Mouse (Mus musculus): ENCODE results near the gene Clec4d. TPM values are rescaled to one million over a fixed set of nuclear protein-coding genes. Genes with fewer than 3 reads are reported as not detected.
"Not testable (repeated sequence)": the region's sequence is repeated elsewhere in the genome, so short reads cannot be mapped to it uniquely, and the experiment has no call there.

Clec4d gene
- 0.88 and 1.0 TPM in 2 replicates for polyA plus RNA-seq (2012; rRNA removed)

DNA sequence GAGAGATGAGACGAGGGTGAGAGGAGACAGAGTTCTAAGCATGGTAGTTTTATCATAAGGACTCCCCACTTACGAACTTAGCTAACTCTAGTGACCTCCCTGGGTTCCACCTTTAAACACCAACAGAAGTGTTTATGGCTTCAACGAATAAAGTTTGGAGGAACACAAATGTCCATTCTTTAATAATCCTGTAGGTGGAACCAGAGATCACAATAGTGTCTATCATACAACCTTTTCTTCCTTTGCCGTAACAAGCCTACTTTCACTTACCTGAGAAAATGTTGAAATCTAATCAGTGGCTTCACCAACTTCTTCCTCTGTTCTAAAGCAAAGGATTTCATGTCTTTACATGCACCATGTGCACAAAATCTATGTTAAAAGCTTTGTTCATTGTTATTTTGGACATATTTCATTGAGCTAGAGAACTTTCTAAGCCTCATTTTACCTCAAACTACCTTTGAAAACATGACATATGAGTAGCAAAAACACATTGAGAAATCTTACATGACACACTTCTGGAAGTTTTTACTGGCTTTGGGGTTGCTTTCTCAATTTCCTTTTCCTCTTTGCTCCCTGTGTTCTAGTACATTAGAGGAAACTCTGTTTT, at the start of gene Clec4d:
TSS of gene Clec4d (plus strand) at position 557 of the 607 bp plus-strand sequence.
- H3K4me3 ChIP-seq (ENCODE audit: extremely low read depth, insufficient read depth, insufficient read length) = no peak within 1 kb of the TSS; the same call in 1 of the 2 replicates
- no peaks in the 10 kb centered on the region for H3K4me1 ChIP-seq (ENCODE audit: control insufficient read depth, insufficient read depth, insufficient read length)
- TF ChIP-seq POLR2A (IDR thresholded peaks at IDR 0.05; ENCODE audit: low read depth, low read length) (no peak), CTCF (IDR thresholded peaks at IDR 0.05; ENCODE audit: extremely low read depth, insufficient read depth, insufficient read length, insufficient replicate concordance) (no peak)
- no peak within 1 kb of the TSS for H3K27ac ChIP-seq (ENCODE audit: insufficient read depth, low read length)
- H3K27me3 ChIP-seq (ENCODE audit: control insufficient read depth, insufficient read depth, low read length) = no peaks in the 10 kb centered on the region
- WGBS = 39% methylated on average over 4 of the region's 4 CpGs
- no peak for DNase-seq (ENCODE audit: low read depth in 1 of 2, low spot score in 2 of 2)
- no peaks in the 10 kb centered on the region for H3K36me3 ChIP-seq (ENCODE audit: control insufficient read depth, insufficient read depth, low read length)

DNA sequence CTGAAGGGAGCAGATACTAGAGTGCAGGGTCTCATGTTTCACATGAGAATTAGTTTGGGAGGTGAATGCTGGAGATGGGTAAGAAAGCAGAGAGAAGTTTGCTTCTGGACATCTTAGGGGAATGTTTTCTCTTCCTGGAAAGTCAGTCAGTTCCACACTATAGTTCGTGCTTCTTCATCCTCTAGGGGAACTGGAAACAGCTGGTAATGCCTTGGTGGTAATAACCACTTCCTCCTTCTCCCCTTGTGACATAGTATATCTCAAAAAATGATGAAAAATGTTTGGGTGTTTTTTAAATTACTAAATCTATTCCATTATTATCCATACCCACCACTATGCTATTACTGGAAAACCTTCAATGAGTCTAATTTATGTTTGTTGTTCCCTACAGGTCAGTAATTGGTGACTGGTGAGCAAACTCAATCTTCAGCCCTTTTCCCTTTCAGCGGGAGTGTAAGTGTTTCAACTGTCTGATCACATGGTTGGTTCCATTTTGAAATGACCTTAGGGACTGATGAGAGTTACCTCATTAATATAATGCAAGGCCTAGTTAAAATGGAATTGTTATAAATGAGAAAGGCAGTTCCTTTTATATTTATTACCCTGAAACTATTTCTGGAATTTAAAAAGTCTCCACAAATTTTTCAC, 34.3 kb upstream of the Clec4d start:
- DNase-seq (ENCODE audit: low read depth in 1 of 2, low spot score in 2 of 2) = no peak
- 20% methylated on average over 2 of the region's 2 CpGs for WGBS
- H3K4me1 ChIP-seq (ENCODE audit: control insufficient read depth, insufficient read depth, insufficient read length) = no peaks in the 10 kb centered on the region
- no peaks in the 10 kb centered on the region for H3K36me3 ChIP-seq (ENCODE audit: control insufficient read depth, insufficient read depth, low read length)
- H3K4me3 ChIP-seq (ENCODE audit: extremely low read depth, insufficient read depth, insufficient read length) = no peak overlapping the region
- no peaks in the 10 kb centered on the region for H3K27me3 ChIP-seq (ENCODE audit: control insufficient read depth, insufficient read depth, low read length)
- no peak overlapping the region for H3K27ac ChIP-seq (ENCODE audit: insufficient read depth, low read length)
- TF ChIP-seq POLR2A (IDR thresholded peaks at IDR 0.05; ENCODE audit: low read depth, low read length) (no peak), CTCF (IDR thresholded peaks at IDR 0.05; ENCODE audit: extremely low read depth, insufficient read depth, insufficient read length, insufficient replicate concordance) (no peak)

DNA sequence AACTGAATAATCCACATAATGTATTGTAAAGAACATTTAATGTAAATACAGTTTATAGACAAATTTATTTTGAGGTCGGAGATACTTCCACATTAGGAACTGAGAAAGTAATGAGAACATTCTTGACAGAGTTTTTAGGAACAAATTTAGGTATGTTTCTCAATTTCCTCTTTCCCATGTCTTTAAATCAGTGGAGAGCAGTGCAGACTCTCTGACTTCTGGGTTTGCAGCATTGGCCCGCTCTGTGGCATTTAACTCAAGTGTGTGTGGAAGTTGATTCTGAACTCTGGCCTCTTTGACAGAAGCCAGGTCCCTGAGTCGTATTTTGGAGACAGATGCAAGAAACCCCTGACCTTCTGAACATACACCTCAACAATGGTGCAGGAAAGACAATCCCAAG, 32.3 kb upstream of the Clec4d start, which contains the start of gene Clec4n:
TSS of gene Clec4n (plus strand) at position 200 of the 400 bp plus-strand sequence.
- 49% methylated on average over 3 of the region's 3 CpGs for WGBS
- H3K4me3 ChIP-seq (ENCODE audit: extremely low read depth, insufficient read depth, insufficient read length) = no peak within 1 kb of the TSS
- H3K4me1 ChIP-seq (ENCODE audit: control insufficient read depth, insufficient read depth, insufficient read length) = no peaks in the 10 kb centered on the region
- no peaks in the 10 kb centered on the region for H3K27me3 ChIP-seq (ENCODE audit: control insufficient read depth, insufficient read depth, low read length)
- H3K36me3 ChIP-seq (ENCODE audit: control insufficient read depth, insufficient read depth, low read length) = no peaks in the 10 kb centered on the region
- TF ChIP-seq POLR2A (IDR thresholded peaks at IDR 0.05; ENCODE audit: low read depth, low read length) (no peak), CTCF (IDR thresholded peaks at IDR 0.05; ENCODE audit: extremely low read depth, insufficient read depth, insufficient read length, insufficient replicate concordance) (no peak)
- no peak for DNase-seq (ENCODE audit: low read depth in 1 of 2, low spot score in 2 of 2)
- H3K27ac ChIP-seq (ENCODE audit: insufficient read depth, low read length) = no peak within 1 kb of the TSS

DNA sequence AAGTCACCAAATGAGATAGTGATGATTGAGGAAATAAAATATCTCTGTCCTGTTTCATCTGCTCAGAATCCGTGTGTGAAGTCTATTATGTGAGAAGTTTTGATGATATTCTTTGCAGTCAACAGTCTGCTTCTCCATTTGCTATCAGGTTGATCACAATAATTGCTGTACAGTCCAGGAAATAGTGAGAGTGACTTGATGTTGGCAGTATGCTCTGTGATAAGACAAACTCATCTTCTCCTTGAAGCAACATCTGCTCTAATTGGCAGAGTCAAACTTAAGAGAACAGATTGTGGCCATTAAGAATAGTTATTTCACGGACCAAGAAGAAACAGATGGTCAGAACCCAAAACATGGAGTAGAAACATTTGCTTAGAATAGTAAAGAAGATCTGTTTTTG, 30.8 kb upstream of the Clec4d start:
- no peak for DNase-seq (ENCODE audit: low read depth in 1 of 2, low spot score in 2 of 2)
- no peak overlapping the region for H3K4me3 ChIP-seq (ENCODE audit: extremely low read depth, insufficient read depth, insufficient read length)
- no peaks in the 10 kb centered on the region for H3K4me1 ChIP-seq (ENCODE audit: control insufficient read depth, insufficient read depth, insufficient read length)
- H3K27me3 ChIP-seq (ENCODE audit: control insufficient read depth, insufficient read depth, low read length) = no peaks in the 10 kb centered on the region
- no peaks in the 10 kb centered on the region for H3K36me3 ChIP-seq (ENCODE audit: control insufficient read depth, insufficient read depth, low read length)
- TF ChIP-seq CTCF (IDR thresholded peaks at IDR 0.05; ENCODE audit: extremely low read depth, insufficient read depth, insufficient read length, insufficient replicate concordance) (no peak), POLR2A (IDR thresholded peaks at IDR 0.05; ENCODE audit: low read depth, low read length) (no peak)
- WGBS = 78% methylated on average over 2 of the region's 2 CpGs
- H3K27ac ChIP-seq (ENCODE audit: insufficient read depth, low read length) = no peak overlapping the region

DNA sequence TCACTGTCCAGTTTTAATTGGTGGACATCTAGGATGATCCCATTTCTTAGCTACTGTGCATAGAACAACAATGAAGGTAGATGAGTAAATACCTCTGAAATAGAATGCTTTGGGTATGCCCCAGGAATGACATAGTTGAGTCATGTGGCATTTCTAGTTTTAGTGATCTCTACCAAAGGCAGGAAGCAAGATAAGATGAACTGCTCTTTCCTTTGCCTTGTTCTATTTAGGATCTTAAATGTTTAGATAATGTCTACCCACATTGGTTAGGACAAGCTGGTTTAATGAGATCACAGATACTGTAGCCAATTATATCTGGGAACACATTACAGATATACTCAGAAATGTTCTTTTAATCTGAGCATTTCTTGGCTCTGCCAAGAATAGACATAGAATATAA, 24.3 kb upstream of the Clec4d start:
- H3K4me3 ChIP-seq (ENCODE audit: extremely low read depth, insufficient read depth, insufficient read length) = no peak overlapping the region
- no peaks in the 10 kb centered on the region for H3K36me3 ChIP-seq (ENCODE audit: control insufficient read depth, insufficient read depth, low read length)
- H3K4me1 ChIP-seq (ENCODE audit: control insufficient read depth, insufficient read depth, insufficient read length) = no peaks in the 10 kb centered on the region
- no peak overlapping the region for H3K27ac ChIP-seq (ENCODE audit: insufficient read depth, low read length)
- no peak for TF ChIP-seq POLR2A (IDR thresholded peaks at IDR 0.05; ENCODE audit: low read depth, low read length)
- TF ChIP-seq CTCF (IDR thresholded peaks at IDR 0.05; ENCODE audit: extremely low read depth, insufficient read depth, insufficient read length, insufficient replicate concordance) = no peak
- no peaks in the 10 kb centered on the region for H3K27me3 ChIP-seq (ENCODE audit: control insufficient read depth, insufficient read depth, low read length)
- DNase-seq (ENCODE audit: low read depth in 1 of 2, low spot score in 2 of 2) = no peak

DNA sequence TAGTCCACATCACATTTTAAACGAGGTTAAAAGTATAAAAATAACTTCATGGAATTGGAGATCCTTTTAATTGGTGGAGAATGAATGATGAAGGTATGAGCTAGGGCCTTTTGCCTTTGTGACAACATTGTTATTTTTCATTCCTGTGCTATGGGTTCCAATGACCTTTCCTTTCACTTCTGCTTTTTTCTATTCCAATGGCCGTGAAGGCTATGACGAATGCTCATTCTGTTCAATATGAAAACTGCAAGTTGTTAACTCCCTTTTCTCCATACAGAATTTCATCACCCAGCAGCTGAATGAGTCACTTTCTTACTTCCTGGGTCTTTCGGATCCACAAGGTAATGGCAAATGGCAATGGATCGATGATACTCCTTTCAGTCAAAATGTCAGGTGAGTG, 17.7 kb upstream of the Clec4d start:
- TF ChIP-seq CTCF (IDR thresholded peaks at IDR 0.05; ENCODE audit: extremely low read depth, insufficient read depth, insufficient read length, insufficient replicate concordance) (no peak), POLR2A (IDR thresholded peaks at IDR 0.05; ENCODE audit: low read depth, low read length) (no peak)
- H3K4me3 ChIP-seq (ENCODE audit: extremely low read depth, insufficient read depth, insufficient read length) = no peak overlapping the region
- H3K27ac ChIP-seq (ENCODE audit: insufficient read depth, low read length) = no peak overlapping the region
- no peaks in the 10 kb centered on the region for H3K36me3 ChIP-seq (ENCODE audit: control insufficient read depth, insufficient read depth, low read length)
- 64% methylated on average over 5 of the region's 5 CpGs for WGBS
- DNase-seq (ENCODE audit: low read depth in 1 of 2, low spot score in 2 of 2) = no peak
- no peaks in the 10 kb centered on the region for H3K4me1 ChIP-seq (ENCODE audit: control insufficient read depth, insufficient read depth, insufficient read length)
- H3K27me3 ChIP-seq (ENCODE audit: control insufficient read depth, insufficient read depth, low read length) = no peaks in the 10 kb centered on the region

DNA sequence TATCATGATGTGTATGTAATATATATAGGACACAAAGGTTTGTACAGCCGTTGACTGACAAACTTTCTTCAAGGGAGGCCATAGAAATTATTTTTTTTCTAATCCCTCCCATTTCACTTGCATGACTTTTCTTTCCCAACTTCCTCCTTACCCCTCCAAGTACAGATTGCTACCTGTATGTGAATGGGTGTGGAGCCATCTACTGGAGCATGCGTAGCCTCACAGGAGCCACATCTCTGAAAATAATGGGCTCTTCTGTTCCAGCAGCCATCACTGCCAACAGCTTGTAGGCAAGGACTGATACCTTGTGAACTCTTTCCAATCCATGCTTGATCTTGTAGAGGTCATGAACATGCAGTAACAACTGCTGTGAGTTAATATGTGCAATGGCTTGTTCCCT, 13.0 kb upstream of the Clec4d start:
- WGBS = 56% methylated on average over 2 of the region's 2 CpGs
- H3K27me3 ChIP-seq (ENCODE audit: control insufficient read depth, insufficient read depth, low read length); H3K4me3 ChIP-seq (ENCODE audit: extremely low read depth, insufficient read depth, insufficient read length); H3K36me3 ChIP-seq (ENCODE audit: control insufficient read depth, insufficient read depth, low read length); H3K4me1 ChIP-seq (ENCODE audit: control insufficient read depth, insufficient read depth, insufficient read length); DNase-seq (ENCODE audit: low read depth in 1 of 2, low spot score in 2 of 2); H3K27ac ChIP-seq (ENCODE audit: insufficient read depth, low read length): not testable (repeated sequence)

Data from spleen, adult 2 months (tissue).